18 mouse cellular contexts compared by ENCODE assay signal in the genomic region with DNA sequence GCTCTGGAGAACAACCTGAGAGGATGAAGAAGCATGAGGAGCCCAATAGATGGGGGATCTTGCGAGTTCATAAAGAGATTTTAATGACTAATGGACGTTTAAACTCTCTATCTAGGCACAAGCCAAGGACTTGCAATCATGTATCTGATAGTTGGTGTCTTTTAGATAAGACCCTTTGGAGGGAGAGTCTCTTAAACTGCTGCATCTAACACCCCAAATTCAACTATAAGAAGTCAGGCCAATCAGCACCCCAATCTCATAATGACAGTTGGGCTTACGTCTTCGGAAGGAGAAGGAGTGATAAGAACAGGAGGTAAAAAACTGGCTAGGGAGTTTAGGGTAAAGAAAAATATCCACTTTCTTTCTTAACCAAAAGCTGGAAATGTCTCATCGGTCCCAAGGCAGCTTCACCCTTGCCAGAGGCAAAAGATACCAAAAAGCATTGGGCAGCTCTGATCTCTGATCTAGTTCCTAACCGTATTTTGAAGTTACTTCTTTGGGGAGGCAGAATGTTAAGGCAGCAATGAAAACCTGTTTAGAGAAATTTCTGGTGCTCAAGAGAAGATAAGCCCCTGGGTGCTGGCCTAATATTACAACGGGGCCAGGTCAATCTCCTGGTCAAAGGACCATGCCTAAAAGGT.
"Had no signal": no experiment of that assay in that cellular context is flagged by ENCODE, and none has a peak within 500 bp of the region (broad histone marks: within the 10 kb centered on the region; RNA-seq: fewer than 3 reads in every experiment).

No protein-coding gene starts in this region.

- H3K27me3 ChIP-seq: heart, embryonic 12.5 days; hindbrain, embryonic 12.5 days; hindbrain, embryonic 15.5 days; kidney, embryonic 15.5 days; limb, embryonic 13.5 days; limb, embryonic 15.5 days; liver, embryonic 13.5 days had no signal

- H3K4me2 ChIP-seq: heart, embryonic 12.5 days; hindbrain, embryonic 12.5 days; hindbrain, embryonic 15.5 days; kidney, embryonic 15.5 days; limb, embryonic 13.5 days; limb, embryonic 15.5 days; liver, embryonic 13.5 days had no signal

- H3K36me3 ChIP-seq: heart, embryonic 10.5 days; heart, embryonic 12.5 days; hindbrain, embryonic 10.5 days; hindbrain, embryonic 12.5 days; hindbrain, embryonic 15.5 days; kidney, embryonic 15.5 days; limb, embryonic 13.5 days; limb, embryonic 15.5 days; liver, embryonic 13.5 days had no signal

- H3K9ac ChIP-seq: heart, embryonic 12.5 days; hindbrain, embryonic 12.5 days; hindbrain, embryonic 15.5 days; kidney, embryonic 15.5 days; limb, embryonic 13.5 days; limb, embryonic 15.5 days; liver, embryonic 13.5 days had no signal

- H3K4me1 ChIP-seq: hindbrain, embryonic 15.5 days; limb, embryonic 15.5 days had no signal

- H3K27ac ChIP-seq: heart, embryonic 10.5 days; hindbrain, embryonic 10.5 days; hindbrain, embryonic 12.5 days; hindbrain, embryonic 15.5 days; hindbrain, postnatal 0 days; kidney, embryonic 15.5 days; kidney, postnatal 0 days; limb, embryonic 13.5 days; limb, embryonic 15.5 days; liver, embryonic 13.5 days had no signal

- DNase-seq: kidney, adult 11 months; kidney, adult 9 months; kidney, postnatal 14 days; layer of hippocampus, adult 9-11 months; layer of hippocampus, postnatal 36 days; left cerebral cortex, postnatal 4 days; liver, embryonic 13.5 days had no signal

- H3K4me3 ChIP-seq: heart, embryonic 10.5 days; heart, embryonic 12.5 days; hindbrain, embryonic 10.5 days; hindbrain, embryonic 12.5 days; hindbrain, embryonic 15.5 days; kidney, embryonic 15.5 days; limb, embryonic 13.5 days; limb, embryonic 15.5 days; liver, embryonic 13.5 days had no signal

- ATAC-seq: hindbrain, postnatal 0 days; intestine, embryonic 16.5 days had no signal

- H3K9me3 ChIP-seq: heart, embryonic 10.5 days; heart, embryonic 12.5 days; hindbrain, embryonic 10.5 days; hindbrain, embryonic 12.5 days; hindbrain, embryonic 15.5 days; kidney, embryonic 15.5 days; limb, embryonic 13.5 days; limb, embryonic 15.5 days; liver, embryonic 13.5 days had no signal
